Mouse (Mus musculus) brain, embryonic 14.5 days (tissue): ENCODE measurements around the gene Gatad2a.

Experiments
- CTCF ChIP-seq: fragments of 200-500 bp; IDR thresholded peaks from 2 replicates; pipeline ENCODE4 v1.5.1; 2012; ENCODE audit warnings: inconsistent platforms, mild to moderate bottlenecking, moderate library complexity, borderline replicate concordance; ENCODE audit not compliant: insufficient read depth, insufficient read length; ENCODE audit errors: extremely low read depth
- POLR2A ChIP-seq: fragments of 200-500 bp; IDR thresholded peaks from 2 replicates; pipeline ENCODE4 v1.6.1; 2012; ENCODE audit warnings: mild to moderate bottlenecking, inconsistent platforms, borderline replicate concordance; ENCODE audit not compliant: poor library complexity, insufficient read depth, insufficient read length, severe bottlenecking; ENCODE audit errors: extremely low read depth

DNA sequence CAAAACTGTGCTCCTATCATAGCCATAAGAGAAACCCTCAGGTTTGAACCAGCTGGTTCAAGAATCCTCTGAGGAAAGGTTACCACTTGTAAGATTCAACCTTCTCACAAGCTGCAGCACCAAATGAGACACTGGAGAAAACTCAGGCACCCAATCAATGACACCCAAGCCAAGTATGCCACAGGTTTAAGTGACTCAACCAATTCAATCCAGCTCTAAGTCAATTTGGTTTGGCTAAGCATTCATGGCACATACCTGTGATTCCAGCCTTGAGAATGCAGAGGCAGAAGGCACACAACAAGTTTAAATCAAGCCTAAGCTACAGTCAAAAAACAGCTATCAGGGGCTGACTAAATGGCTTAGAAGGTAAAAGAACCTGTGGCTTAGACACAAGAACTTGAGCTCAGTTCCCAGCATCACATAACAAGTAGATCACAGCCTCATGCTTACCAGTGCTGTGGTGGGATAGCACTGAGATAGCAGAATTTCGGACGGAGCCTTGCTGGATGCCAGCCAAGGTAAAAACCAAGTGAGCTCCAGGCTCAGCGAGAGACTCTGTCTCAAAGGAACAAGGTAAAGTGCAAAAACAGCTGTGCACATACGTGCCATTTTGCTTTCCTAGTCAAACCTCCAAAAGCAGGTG lies 28.8 kb downstream of the Gatad2a start:
- TF ChIP-seq CTCF = no peak
- TF ChIP-seq POLR2A = no peak
